Mouse (Mus musculus) embryonic facial prominence, embryonic 10.5 days (tissue): ENCODE results near the gene Cacng7. TPM values are rescaled to one million over a fixed set of nuclear protein-coding genes. Genes with fewer than 3 reads are reported as not detected.
A peak's percentile ranks its signal among the peaks of the same experiment; 100 is the strongest.
"Not testable (repeated sequence)": the region's sequence is repeated elsewhere in the genome, so short reads cannot be mapped to it uniquely, and the experiment has no call there.

Source experiments
- DNase-seq: peaks from one replicate; pipeline ENCODE4 v3.0.0-alpha.2; 2017; ENCODE audit warnings: low spot score
- H3K27ac ChIP-seq: fragments of 300-500 bp; sonication (generic); replicated peaks from 2 replicates; pipeline ENCODE4 v1.5.1; 2016; ENCODE audit warnings: mild to moderate bottlenecking
- H3K27me3 ChIP-seq: fragments of 300-500 bp; sonication (generic); replicated peaks from 2 replicates; pipeline ENCODE4 v1.6.1; 2016; ENCODE audit warnings: low read depth, mild to moderate bottlenecking; ENCODE audit not compliant: poor library complexity, severe bottlenecking
- H3K36me3 ChIP-seq: fragments of 300-500 bp; sonication (generic); replicated peaks from 2 replicates; pipeline ENCODE4 v1.6.1; 2016; ENCODE audit warnings: mild to moderate bottlenecking, moderate library complexity
- H3K4me1 ChIP-seq: fragments of 300-500 bp; sonication (generic); 2 replicates; pipeline ENCODE4 v1.6.1; 2016
- H3K4me3 ChIP-seq: fragments of 300-500 bp; sonication (generic); 2 replicates; pipeline ENCODE4 v1.5.1; 2016; ENCODE audit warnings: mild to moderate bottlenecking, moderate library complexity
- H3K9me3 ChIP-seq: fragments of 300-500 bp; sonication (generic); 2 replicates; pipeline ENCODE4 v1.6.1; 2016; ENCODE audit warnings: mild to moderate bottlenecking
- WGBS: fragments of 180-500 bp; shearing (Covaris S2); methylation state at CpG from one replicate; pipeline ENCODE4 v1.1.7; 2016; 5-methylcytosine and 5-hydroxymethylcytosine counted together
- polyA plus RNA-seq: library from polyadenylated mRNA; unstranded; fragments of >200 nt; fragmentation: Nextera tagmentation; extraction: Ambion mirVana; gene quantifications from 2 replicates; pipeline ENCODE4 v1.2.1, GENCODE M21; 2016

Cacng7 gene
- polyA plus RNA-seq, result 1.2 and 1.9 TPM in 2 replicates

DNA sequence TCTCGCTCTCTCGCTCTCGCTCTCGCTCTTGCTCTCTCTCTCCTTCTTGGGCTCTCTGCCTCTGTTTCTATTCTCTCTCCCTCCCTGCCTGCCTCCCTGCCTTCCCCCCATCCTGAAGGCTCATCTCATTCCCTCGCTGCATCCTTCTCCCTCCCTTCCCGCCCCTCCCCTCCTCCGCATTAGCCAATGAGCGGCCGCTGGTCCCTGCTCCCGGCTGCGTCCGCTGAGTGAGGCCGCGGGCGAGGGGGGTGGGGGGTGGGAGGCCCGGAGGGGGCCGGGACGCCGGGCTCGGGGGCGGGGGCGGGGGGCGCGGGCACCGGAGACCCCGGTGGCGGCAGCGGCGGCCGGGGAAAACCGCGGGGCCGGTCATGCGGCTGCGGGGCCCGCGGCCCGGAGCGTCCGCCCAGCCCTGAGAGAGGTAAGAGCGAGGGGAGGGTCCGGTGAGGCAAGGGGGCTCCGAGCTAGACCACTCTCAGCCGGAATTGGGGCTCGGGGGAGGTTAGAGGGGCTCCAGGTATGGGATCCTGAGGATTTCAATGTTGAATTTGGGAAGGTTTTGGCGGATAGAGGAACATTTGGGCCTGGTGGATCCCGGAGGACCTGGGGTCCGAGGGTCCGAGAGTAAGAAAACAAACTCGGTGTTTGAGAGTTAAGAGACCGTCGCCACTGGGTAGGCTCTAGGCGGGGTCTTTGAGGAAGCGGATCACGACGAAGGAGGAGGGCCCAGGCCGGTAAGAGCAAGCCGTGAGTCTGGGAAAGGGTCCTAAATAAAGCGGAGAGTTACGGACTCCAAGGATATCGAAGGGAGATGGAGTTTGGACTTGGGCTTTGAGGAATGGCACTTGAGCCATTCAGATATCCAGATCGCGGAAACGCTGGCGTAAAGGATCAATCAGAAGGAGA, at the start of gene Cacng7:
Gene Cacng7 (plus strand): TSS at position 337 of the 903 bp plus-strand sequence.
- WGBS, result under 1% methylated on average over 65 of the region's 65 CpGs
- peaks cover 37% of the 10 kb centered on the region for H3K4me1 ChIP-seq
- H3K4me3 ChIP-seq, result peak within 1 kb of the TSS; percentile 72
- peaks cover 3% of the 10 kb centered on the region; the same call in 1 of the 2 replicates for H3K9me3 ChIP-seq
- H3K27ac ChIP-seq, result peak within 1 kb of the TSS; percentile 92
- peaks cover 14% of the 10 kb centered on the region for H3K36me3 ChIP-seq
- peaks cover 22% of the 10 kb centered on the region for H3K27me3 ChIP-seq
- peak; percentile 88 for DNase-seq

DNA sequence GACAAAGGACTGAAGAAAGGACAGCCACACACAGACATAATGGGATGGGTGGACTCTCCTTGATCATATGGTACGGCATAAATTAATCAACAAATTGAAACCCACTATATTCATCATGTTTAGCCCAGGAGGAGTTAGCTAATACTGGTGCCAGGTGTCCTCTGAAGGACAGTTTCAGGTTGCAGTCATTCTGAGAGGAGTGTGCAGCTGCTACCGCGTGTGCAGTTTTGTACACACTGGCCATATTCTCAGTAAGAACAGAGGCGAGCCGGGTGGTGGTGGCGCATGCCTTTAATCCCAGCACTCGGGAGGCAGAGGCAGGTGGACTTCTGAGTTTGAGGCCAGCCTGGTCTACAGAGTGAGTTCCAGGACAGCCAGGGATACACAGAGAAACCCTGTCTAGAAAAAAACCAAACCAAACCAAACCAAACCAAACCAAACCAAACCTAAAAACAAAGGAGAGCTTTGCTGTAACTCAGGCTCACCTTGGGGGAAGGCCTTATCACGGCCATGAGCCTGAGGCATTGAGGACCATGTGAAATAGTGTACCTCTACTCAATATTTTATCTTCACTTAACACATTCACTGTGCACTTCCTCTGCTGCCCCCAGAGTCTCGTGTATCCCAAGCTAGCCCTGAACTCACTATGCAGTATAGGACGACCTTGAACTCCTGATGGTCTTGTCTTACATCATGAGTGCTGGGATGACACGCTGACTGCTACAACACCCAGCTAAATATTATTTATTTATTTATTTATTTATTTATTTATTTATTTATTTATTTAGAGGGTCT, 49.5 kb upstream of the Cacng7 start:
- no peaks in the 10 kb centered on the region for H3K27me3 ChIP-seq
- H3K4me1 ChIP-seq, result peaks cover 5% of the 10 kb centered on the region; the same call in 1 of the 2 replicates
- WGBS, result 89% methylated on average over 11 of the region's 11 CpGs
- no peak overlapping the region for H3K4me3 ChIP-seq
- no peak for DNase-seq
- no peaks in the 10 kb centered on the region for H3K9me3 ChIP-seq
- H3K36me3 ChIP-seq, result no peaks in the 10 kb centered on the region
- H3K27ac ChIP-seq, result no peak overlapping the region

DNA sequence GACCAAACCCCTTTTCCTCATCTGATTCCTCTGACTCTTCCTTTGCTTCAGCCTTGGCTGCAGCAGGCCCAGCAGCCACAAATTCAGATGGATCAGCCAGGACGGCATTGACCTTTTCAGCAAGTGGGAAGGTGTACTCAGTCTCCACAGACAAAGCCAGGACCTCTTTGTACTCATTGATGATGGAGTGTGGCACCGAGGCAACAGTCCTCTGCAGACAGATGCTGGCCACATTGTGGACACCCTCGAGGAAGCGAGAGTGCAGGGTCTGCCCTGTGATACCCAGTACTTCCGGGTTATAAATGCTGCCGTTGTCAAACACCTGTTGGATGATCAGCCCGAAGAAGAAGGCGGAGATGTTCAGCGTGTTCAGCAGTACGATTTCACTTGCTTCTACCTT, 48.2 kb upstream of the Cacng7 start:
- Histone ChIP-seq H3K27ac (no peak overlapping the region), H3K36me3 (no peaks in the 10 kb centered on the region), H3K27me3 (no peaks in the 10 kb centered on the region), H3K4me1 (peaks cover 14% of the 10 kb centered on the region), H3K9me3 (no peaks in the 10 kb centered on the region), H3K4me3 (no peak overlapping the region)
- DNase-seq, result no peak
- WGBS, result 87% methylated on average over 10 of the region's 10 CpGs

DNA sequence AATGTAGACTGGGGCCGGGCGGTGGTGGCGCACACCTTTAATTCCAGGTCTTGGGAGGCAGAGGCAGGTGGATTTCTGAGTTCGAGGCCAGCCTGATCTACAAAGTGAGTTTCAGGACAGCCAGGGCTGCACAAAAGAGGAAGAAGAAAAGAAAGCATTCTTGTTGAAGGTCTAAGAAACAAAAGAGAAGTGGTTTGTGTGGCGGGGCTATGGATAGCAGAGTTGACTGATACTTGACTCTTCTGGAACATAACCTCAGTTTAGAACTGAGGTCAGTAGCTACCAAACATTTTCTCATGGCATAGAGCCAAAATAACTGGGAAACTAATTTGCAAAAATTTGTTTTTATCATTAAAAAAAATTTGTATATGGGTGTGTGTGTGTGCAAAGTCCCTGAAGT, 46.7 kb upstream of the Cacng7 start:
- H3K4me3 ChIP-seq, result no peak overlapping the region
- H3K27ac ChIP-seq, result no peak overlapping the region
- no peaks in the 10 kb centered on the region for H3K9me3 ChIP-seq
- no peak for DNase-seq
- 91% methylated on average over 5 of the region's 5 CpGs for WGBS
- H3K27me3 ChIP-seq, result no peaks in the 10 kb centered on the region
- peaks cover 28% of the 10 kb centered on the region for H3K4me1 ChIP-seq
- H3K36me3 ChIP-seq, result no peaks in the 10 kb centered on the region

DNA sequence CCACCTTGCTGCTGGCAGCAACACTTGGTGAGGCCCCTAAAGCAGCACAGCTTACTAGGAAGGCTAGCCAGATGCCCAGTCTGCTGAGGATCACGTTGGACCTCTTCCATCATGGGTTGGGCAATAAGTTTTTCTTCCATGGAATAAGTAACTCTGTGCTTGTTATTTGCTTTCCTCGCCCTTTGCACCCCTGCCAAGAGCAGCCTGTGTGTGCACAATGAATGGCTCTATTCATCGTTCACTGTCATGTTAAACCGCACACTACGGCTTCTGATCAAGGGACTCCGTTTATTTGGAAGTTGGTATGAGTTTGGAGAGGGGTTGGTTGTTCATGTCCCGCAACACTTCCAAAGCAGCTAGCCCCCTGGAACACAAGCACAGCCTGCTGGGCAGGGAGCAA, 45.6 kb upstream of the Cacng7 start:
- no peaks in the 10 kb centered on the region for H3K36me3 ChIP-seq

DNA sequence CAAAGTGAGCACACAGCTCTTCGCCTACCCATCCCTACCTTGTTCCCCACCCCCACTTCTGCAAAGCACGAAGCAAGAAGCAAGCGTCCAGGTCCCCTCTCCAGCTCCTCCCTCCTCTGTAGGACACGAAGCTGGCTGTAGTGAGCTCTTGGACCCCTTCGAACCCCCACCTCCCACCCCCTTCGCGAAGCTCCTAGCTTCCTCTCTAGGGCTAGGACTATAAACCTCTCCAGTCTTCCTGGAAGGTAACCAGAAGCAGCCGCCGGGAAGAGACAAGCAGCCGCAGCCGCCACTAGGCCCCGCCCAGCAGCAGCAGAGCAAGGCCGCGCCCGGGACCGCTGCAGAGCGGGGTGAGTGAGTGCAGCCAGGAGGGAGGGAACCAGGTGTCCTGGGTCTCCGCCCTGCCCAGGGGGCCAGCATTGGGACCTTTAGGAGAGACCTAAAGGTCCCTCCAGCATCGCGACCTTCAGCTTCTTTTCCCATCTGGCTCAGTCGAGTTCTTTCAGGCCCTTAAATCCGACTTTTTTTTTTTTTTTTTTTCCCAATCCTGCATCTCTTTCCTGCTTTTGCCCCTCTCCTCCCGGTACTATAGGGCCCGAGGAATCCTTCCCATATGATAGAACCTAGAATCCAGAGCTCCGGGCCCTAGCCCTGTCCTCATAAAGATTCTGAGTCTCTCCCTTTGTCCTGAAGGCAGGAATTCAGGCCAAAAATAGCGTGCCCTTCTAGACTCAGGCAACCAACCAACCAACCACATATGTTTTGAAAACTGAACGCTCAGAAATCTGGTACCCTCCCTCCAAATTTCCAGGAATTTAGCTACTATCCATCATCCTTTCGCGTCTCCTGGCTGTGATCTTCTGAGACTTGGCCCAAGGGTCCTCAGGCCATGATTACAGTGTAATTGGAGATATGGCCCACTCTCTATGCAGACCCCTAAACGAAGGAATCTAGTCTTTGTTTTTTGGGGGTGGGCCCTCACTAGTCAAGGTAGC, 43.5 kb upstream of the Cacng7 start, which contains the start of the genes Myadm and Prkcg:
Gene Myadm (plus strand): TSS at position 105 of the 995 bp plus-strand sequence.
Gene Prkcg (plus strand): TSS at position 204 of the 995 bp plus-strand sequence.
- WGBS, result 2% methylated on average over 30 of the region's 30 CpGs
- Histone ChIP-seq H3K4me1 (peaks cover 50% of the 10 kb centered on the region), H3K9me3 (no peaks in the 10 kb centered on the region), H3K27ac (peak within 1 kb of the TSS; percentile 89), H3K36me3 (peaks cover 6% of the 10 kb centered on the region; the same call in 1 of the 2 replicates), H3K4me3 (peak within 1 kb of the TSS; percentile 58), H3K27me3 (no peaks in the 10 kb centered on the region)
- DNase-seq, result peak; percentile 86

More for the DNA sequence above, 45.6 kb upstream of the Cacng7 start:
- no peak overlapping the region for H3K27ac ChIP-seq
- WGBS, result 52% methylated on average over 7 of the region's 7 CpGs
- no peaks in the 10 kb centered on the region for H3K27me3 ChIP-seq
- no peaks in the 10 kb centered on the region for H3K9me3 ChIP-seq
- peaks cover 38% of the 10 kb centered on the region for H3K4me1 ChIP-seq
- H3K4me3 ChIP-seq, result no peak overlapping the region
- DNase-seq, result no peak

DNA sequence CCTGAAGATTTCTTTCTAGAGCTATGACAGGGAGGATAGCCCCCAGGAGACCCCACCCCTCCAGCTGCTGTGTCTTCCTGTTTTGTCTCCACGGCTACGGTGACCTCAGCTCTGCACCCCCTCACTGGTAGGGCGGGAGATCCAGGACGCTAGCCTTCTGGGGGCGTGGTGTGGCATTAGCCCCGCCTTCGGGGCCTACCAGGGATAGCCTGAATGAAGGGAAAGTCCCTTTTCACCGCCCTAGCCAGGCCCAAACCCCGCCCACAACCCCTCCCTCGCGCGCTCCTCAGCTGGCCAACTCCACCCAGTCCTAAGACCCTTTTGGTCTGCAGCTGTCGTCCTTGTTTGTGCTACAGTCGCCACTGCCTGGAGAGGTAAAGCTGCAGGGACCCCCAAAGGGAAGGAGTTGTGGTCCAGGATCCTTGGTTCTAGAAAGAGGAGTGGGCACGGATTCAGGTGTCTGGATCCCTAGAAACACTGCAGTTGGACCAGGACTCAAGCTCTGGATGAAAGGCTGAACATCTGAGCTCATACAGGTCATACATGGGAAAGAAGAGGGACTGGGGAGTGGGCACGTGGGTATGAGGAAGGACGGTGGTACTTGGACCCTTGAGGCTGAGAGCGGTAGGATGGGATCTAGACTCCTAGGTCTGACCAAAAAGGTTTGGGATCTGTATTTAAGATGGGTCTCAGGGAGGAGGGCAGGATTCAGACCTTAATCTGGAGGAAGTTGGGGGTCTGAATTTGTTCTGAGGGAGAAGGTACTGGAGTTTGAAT, 42.3 kb upstream of the Cacng7 start:
- Histone ChIP-seq H3K27ac (peak overlapping the region; percentile 89), H3K27me3 (no peaks in the 10 kb centered on the region), H3K9me3 (no peaks in the 10 kb centered on the region), H3K4me1 (peaks cover 50% of the 10 kb centered on the region), H3K36me3 (peaks cover 13% of the 10 kb centered on the region), H3K4me3 (peak overlapping the region; percentile 58)
- WGBS, result 1% methylated on average over 18 of the region's 18 CpGs
- DNase-seq, result peak; percentile 97

DNA sequence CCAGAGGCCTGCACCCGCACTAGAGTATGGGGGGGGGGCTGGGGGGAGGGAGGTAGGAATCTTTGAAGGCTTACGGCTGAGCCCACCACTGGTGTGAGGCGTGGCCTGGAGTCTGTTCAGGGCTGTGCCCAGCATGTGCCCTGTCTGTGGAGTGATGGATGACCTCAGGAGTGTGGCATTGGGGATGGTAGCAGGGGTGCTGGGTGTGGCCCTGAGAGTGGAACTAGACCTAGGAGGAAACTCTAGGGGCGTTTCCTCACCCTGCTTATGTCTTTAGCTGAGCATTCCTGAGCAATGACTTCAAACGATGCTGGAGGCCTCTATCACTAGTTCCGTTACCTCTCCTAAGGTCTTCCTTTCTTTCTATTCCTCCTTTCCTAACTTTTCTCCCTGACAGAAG, 41.6 kb upstream of the Cacng7 start:
- Histone ChIP-seq H3K4me1 (peaks cover 50% of the 10 kb centered on the region), H3K27me3 (no peaks in the 10 kb centered on the region), H3K9me3 (no peaks in the 10 kb centered on the region), H3K4me3 (peak overlapping the region; percentile 58), H3K27ac (peak overlapping the region; percentile 89), H3K36me3 (peaks cover 20% of the 10 kb centered on the region)
- DNase-seq, result no peak
- 51% methylated on average over 6 of the region's 6 CpGs for WGBS

DNA sequence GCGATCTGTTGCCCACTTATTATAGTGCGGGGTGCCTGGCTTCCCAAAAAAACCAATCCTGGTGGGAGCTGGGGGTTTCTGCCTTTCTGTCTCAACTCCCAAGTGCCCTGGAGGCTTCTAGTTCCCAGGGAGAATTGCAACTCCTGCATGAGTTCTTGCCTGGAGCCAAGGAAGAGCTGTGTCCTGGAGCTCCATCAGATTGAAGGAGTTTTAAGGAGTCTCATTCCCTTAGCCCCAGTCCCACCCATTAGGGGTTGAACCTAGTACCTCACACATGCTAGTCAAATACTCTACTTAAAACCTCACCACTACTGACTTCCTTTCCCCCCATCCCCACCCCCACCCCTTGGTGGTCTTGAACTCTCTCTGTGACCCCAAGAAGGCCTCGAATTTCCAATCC, 41.0 kb upstream of the Cacng7 start:
- peak overlapping the region; percentile 89; the same call in 1 of the 2 replicates for H3K27ac ChIP-seq

DNA sequence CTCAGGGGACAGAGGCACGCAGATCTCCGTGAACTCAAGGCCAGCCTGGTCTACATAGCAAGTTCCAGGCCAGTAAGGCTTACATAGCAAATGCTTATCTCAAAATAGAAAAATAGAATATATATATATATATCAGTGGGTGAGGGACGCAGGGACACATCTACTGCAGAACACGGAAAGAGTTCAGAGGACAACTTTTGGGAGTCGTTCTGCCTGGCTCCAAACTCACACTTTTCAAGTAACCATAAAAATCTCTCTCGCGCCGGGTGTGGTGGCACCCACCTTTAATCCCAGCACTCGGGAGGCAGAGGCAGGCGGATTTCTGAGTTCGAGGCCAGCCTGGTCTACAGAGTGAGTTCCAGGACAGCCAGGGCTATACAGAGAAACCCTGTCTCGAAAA, 40.5 kb upstream of the Cacng7 start:
- Histone ChIP-seq H3K27ac (peak overlapping the region; percentile 89), H3K4me3 (peak overlapping the region; percentile 58; the same call in 1 of the 2 replicates), H3K36me3 (peaks cover 31% of the 10 kb centered on the region)

More for the DNA sequence above, 41.0 kb upstream of the Cacng7 start:
- no peaks in the 10 kb centered on the region for H3K9me3 ChIP-seq
- H3K36me3 ChIP-seq, result peaks cover 25% of the 10 kb centered on the region
- no peaks in the 10 kb centered on the region for H3K27me3 ChIP-seq
- no peak for DNase-seq
- WGBS, result 76% methylated on average over 3 of the region's 3 CpGs
- peaks cover 50% of the 10 kb centered on the region for H3K4me1 ChIP-seq
- H3K4me3 ChIP-seq, result peak overlapping the region; percentile 58

DNA sequence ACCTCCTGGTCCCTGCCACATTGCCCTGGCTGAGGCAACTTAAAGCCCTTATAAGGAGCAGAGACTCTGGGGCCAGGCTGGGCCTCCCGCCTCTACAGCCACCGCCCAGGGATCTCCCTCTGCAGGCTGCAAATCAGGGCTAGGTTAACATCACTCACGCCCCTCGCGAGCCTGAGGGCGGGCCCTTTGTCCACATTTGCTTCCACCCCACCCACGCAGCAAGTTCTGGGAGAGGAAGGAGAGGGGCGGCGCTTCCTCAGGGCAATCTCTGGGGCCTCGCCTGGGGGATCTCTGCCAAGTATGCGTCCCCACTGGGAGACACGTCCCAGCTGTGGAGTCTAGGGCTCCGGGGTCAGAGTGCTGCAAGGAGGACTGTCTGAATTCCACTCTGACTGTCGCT, 40.0 kb upstream of the Cacng7 start:
- WGBS, result 3% methylated on average over 14 of the region's 14 CpGs
- H3K4me1 ChIP-seq, result peaks cover 45% of the 10 kb centered on the region
- no peaks in the 10 kb centered on the region for H3K9me3 ChIP-seq
- peaks cover 36% of the 10 kb centered on the region for H3K36me3 ChIP-seq
- peak; percentile 83 for DNase-seq
- peak overlapping the region; percentile 56 for H3K4me3 ChIP-seq
- H3K27me3 ChIP-seq, result no peaks in the 10 kb centered on the region
- H3K27ac ChIP-seq, result peak overlapping the region; percentile 89

More for the DNA sequence above, 40.5 kb upstream of the Cacng7 start:
- WGBS, result 78% methylated on average over 12 of the region's 12 CpGs
- DNase-seq, H3K27me3 ChIP-seq, H3K9me3 ChIP-seq: not testable (repeated sequence)
- peaks cover 47% of the 10 kb centered on the region for H3K4me1 ChIP-seq
